Mouse (Mus musculus) liver, embryonic 14.5 days (tissue): ENCODE results near the gene Pabpc6. TPM values are rescaled to one million over a fixed set of nuclear protein-coding genes. Genes with fewer than 3 reads are reported as not detected.

Experiments used
- ATAC-seq: fragments of 200-750 bp; cut with Nextera tagmentation; 2 replicates; pipeline ENCODE4 v1.8.0; 2017; ENCODE audit warnings: moderate number of reproducible peaks, mild to moderate bottlenecking, moderate library complexity; ENCODE audit not compliant: insufficient read depth
- DNase-seq, 3 experiments: peaks; one replicate each; pipeline ENCODE4 v3.0.0-alpha.2; 2012 to 2013; ENCODE audit warnings: low read depth in 3 of 3, low spot score in 3 of 3
- H3K27ac ChIP-seq: fragments of 300-500 bp; sonication (generic); 2 replicates; pipeline ENCODE4 v1.5.1; 2014; ENCODE audit warnings: moderate library complexity, mild to moderate bottlenecking, control low read depth, inconsistent platforms
- H3K27me3 ChIP-seq: fragments of 300-500 bp; sonication (generic); 2 replicates; pipeline ENCODE4 v1.6.1; 2014; ENCODE audit warnings: mild to moderate bottlenecking, low read length, moderate library complexity; ENCODE audit not compliant: control insufficient read depth, insufficient read depth
- H3K36me3 ChIP-seq: fragments of 300-500 bp; sonication (generic); replicated peaks from 2 replicates; pipeline ENCODE4 v1.6.1; 2014; ENCODE audit warnings: low read depth; ENCODE audit not compliant: control insufficient read depth, insufficient read depth
- H3K4me1 ChIP-seq, 2 experiments: fragments of 200-500 bp in 1 of 2; fragments of 300-500 bp in 1 of 2; sonication (generic) in 1 of 2; replicated peaks; 2 replicates each; pipeline ENCODE4 v1.6.1; 2012 to 2014; ENCODE audit warnings: antibody characterized with exemption in 1 of 2, inconsistent platforms in 1 of 2, low read length in 1 of 2; ENCODE audit not compliant: control insufficient read depth in 2 of 2, insufficient read depth in 2 of 2
- H3K4me2 ChIP-seq: fragments of 300-500 bp; sonication (generic); 2 replicates; pipeline ENCODE4 v1.6.1; 2014; ENCODE audit warnings: low read depth, mild to moderate bottlenecking, control low read depth, moderate library complexity
- H3K4me3 ChIP-seq, 2 experiments: fragments of 200-500 bp in 1 of 2; fragments of 300-500 bp in 1 of 2; sonication (generic) in 1 of 2; 2 replicates each; pipeline ENCODE4 v1.5.1; 2012 to 2014; ENCODE audit warnings: low read depth in 2 of 2, low read length in 2 of 2, mild to moderate bottlenecking in 2 of 2, control low read depth in 1 of 2, inconsistent platforms in 1 of 2, moderate library complexity in 1 of 2; ENCODE audit not compliant: insufficient read depth in 1 of 2
- H3K9ac ChIP-seq: fragments of 300-500 bp; sonication (generic); replicated peaks from 2 replicates; pipeline ENCODE4 v1.6.1; 2014; ENCODE audit warnings: mild to moderate bottlenecking, control low read depth, moderate library complexity
- H3K9me3 ChIP-seq: fragments of 300-500 bp; sonication (generic); 2 replicates; pipeline ENCODE4 v1.6.1; 2016; ENCODE audit warnings: low read length, mixed read lengths; ENCODE audit not compliant: control insufficient read depth
- CTCF ChIP-seq: IDR thresholded peaks from 2 replicates; pipeline ENCODE4 v1.5.1; 2016; ENCODE audit warnings: antibody characterized with exemption, low read depth, control low read depth
- EP300 ChIP-seq: IDR thresholded peaks from 2 replicates; pipeline ENCODE4 v1.6.1; 2016; ENCODE audit warnings: antibody characterized with exemption, low read depth
- whole genome bisulfite sequencing: fragments of 180-500 bp; shearing (Covaris S2); extraction: QIAGEN DNeasy Blood & Tissue Kit; methylation state at CpG from one replicate; pipeline ENCODE4 v1.1.7; 2014; ENCODE audit not compliant: insufficient replicate concordance; 5-methylcytosine and 5-hydroxymethylcytosine counted together
- polyA plus RNA-seq, 2 experiments: library from polyadenylated mRNA; depleted of rRNA in 1 of 2; stranded (reverse) in 1 of 2; unstranded in 1 of 2; fragments of >200 nt; fragmentation: Nextera tagmentation in 1 of 2; extraction: Ambion mirVana in 1 of 2; gene quantifications; 2 replicates each; pipeline versions ENCODE4 v1.2.1 to v1.2.3; 2012 to 2014

Gene Pabpc6
- polyA plus RNA-seq, 2 experiments, result not detected

DNA sequence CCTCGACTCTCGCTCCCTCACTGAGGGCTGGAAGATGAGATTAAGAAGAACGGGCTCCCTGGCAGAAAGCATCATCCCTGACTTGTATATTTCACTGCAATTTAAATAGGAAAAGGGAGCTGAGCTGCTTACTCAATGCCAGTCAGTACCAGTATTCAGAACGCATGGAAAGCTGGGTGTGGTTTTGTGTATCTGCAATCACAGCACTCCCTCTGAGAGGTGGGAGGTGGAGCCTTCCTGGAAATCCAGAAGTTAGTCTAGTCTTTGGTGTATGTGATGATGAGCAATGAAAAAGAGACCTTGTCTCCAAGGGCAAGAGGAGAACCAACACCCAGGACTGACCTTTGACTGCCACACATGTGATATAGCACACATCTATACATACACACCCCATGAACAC lies 21.7 kb upstream of the Pabpc6 start:
- Histone ChIP-seq H3K36me3 (no peaks in the 10 kb centered on the region), H3K4me1 (no peaks in the 10 kb centered on the region), H3K4me3 (no peak overlapping the region), H3K9me3 (no peaks in the 10 kb centered on the region), H3K27ac (no peak overlapping the region), H3K4me2 (no peak overlapping the region), H3K9ac (no peak overlapping the region), H3K27me3 (no peaks in the 10 kb centered on the region)
- DNase-seq (no peak), ATAC-seq (no peak)
- TF ChIP-seq EP300 (no peak), CTCF (no peak)
- 52% methylated on average over 4 of the region's 4 CpGs for WGBS

DNA sequence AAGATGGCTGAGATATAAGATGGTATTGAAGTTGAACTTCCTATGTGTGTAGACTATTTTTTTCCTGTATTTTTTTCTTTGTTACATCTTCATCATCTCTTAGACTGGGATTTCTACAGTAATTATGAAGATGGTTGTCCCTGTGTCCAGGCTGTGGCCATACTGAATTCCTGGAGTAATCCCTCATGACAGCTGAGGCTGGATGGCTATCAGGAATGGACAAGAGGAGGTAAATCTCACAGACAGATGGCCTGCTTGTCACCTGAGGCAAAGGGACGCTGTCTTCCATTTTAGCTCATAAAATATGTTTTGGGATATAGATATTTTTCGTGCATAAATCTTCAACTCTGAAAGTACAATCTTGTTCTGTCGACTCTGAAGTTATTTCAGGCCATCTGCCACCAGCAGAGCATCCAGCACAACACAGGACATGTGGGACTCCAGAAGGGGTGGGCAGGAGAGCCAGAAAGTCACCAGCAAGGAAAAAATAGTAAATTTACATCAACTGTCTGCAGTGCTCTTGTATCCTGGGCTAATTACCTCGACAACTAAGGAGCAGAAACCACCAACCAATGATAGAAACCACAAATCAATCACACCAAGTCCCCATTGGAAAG lies 14.1 kb upstream of the Pabpc6 start:
- 30% methylated on average over 4 of the region's 4 CpGs for WGBS
- no peak overlapping the region for H3K9ac ChIP-seq
- H3K27ac ChIP-seq, result no peak overlapping the region
- H3K4me3 ChIP-seq, result no peak overlapping the region
- TF ChIP-seq EP300 (no peak), CTCF (no peak)
- no peaks in the 10 kb centered on the region for H3K27me3 ChIP-seq
- ATAC-seq, result no peak
- H3K4me1 ChIP-seq, result no peaks in the 10 kb centered on the region
- H3K4me2 ChIP-seq, result no peak overlapping the region
- H3K9me3 ChIP-seq, result no peaks in the 10 kb centered on the region
- no peak for DNase-seq
- no peaks in the 10 kb centered on the region for H3K36me3 ChIP-seq

DNA sequence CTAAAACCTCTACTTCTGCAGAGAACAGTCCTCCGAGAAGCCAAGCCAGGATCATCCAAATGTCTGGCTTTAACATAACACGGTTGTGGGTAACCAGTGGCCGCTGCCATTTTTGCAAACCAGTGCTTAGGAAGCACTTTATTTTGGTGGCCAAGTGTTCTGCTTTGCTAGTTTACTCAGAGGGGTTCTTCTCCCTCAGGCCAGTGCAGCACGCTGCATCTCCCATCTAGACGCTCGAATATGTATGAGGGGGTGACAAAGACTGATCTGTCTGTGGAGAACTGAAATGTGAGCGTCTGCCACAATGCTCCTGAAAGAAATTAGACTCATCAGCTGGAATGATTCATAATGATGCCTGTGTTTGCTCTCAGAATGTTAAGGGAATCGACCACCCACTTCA lies 11.2 kb upstream of the Pabpc6 start:
- DNase-seq (no peak), ATAC-seq (no peak)
- no peaks in the 10 kb centered on the region for H3K27me3 ChIP-seq
- no peak overlapping the region for H3K9ac ChIP-seq
- no peaks in the 10 kb centered on the region for H3K9me3 ChIP-seq
- no peaks in the 10 kb centered on the region for H3K4me1 ChIP-seq
- no peak overlapping the region for H3K27ac ChIP-seq
- H3K36me3 ChIP-seq, result no peaks in the 10 kb centered on the region
- H3K4me3 ChIP-seq, result no peak overlapping the region
- 66% methylated on average over 8 of the region's 8 CpGs for WGBS
- TF ChIP-seq CTCF, result no peak
- no peak for TF ChIP-seq EP300
- H3K4me2 ChIP-seq, result no peak overlapping the region

DNA sequence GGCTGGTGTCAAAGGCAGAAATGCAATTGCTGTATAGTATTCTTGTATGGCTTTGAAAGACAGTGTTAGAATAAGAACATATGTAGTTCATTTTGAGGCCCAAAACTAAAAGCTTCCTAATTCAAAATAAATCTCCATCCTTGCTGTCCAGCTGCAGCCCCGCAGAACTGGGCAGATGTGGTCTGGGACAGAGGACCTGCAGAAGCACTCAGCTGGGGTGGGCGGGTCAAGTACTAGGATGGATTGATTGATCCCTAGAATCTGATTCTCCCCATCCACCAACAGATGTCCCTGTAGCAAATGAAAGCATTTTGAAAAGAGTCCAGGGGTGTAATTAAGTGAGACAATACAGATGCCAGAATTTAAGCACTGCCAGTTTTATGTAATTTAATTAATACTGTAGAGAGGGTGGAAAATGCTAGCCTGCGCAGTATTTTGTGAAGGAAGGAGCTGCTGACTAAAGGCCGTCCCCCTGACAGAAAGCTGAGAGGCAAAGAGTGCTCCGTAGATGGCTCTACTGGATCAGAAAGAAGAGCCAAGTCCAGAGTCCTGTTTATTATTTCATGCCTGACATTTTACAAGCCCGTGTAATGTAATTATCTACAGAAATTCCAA lies 5.8 kb upstream of the Pabpc6 start:
- Histone ChIP-seq H3K9me3 (no peaks in the 10 kb centered on the region), H3K27ac (no peak overlapping the region), H3K36me3 (no peaks in the 10 kb centered on the region), H3K4me1 (no peaks in the 10 kb centered on the region), H3K9ac (no peak overlapping the region), H3K4me2 (no peak overlapping the region), H3K4me3 (no peak overlapping the region), H3K27me3 (no peaks in the 10 kb centered on the region)
- no peak for DNase-seq
- WGBS, result 69% methylated on average over 6 of the region's 6 CpGs
- TF ChIP-seq EP300 (no peak), CTCF (no peak)
- no peak for ATAC-seq

DNA sequence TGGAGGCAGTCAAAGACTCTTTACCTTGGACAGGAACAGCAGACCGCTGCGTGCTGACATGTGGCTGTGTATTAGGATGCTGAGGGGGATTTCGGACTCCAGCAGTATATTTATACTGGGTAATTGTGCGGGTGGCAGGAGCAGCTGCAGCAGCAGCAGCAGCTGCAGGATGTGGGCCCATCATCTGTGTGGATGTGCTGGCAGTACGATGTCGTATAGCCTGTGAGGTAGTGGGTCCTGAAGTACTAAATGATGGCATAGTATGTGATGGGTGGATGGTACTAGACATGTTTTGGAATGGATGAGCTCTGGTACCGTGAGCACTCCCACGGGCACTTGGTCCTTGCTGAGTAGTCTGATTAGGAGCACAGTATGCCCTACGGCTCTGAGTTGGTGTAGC lies 1.6 kb downstream of the Pabpc6 start:
- no peak overlapping the region for H3K27ac ChIP-seq
- no peaks in the 10 kb centered on the region for H3K4me1 ChIP-seq
- WGBS, result 77% methylated on average over 9 of the region's 9 CpGs
- no peak overlapping the region for H3K4me2 ChIP-seq
- H3K27me3 ChIP-seq, result no peaks in the 10 kb centered on the region
- TF ChIP-seq CTCF (no peak), EP300 (no peak)
- no peak overlapping the region for H3K9ac ChIP-seq
- H3K9me3 ChIP-seq, result no peaks in the 10 kb centered on the region
- H3K4me3 ChIP-seq, result no peak overlapping the region
- H3K36me3 ChIP-seq, result no peaks in the 10 kb centered on the region
- DNase-seq, result no peak
- ATAC-seq, result no peak
